Mouse (Mus musculus): Measurements from ENCODE around the gene Pkd1. TPM values are rescaled to one million over a fixed set of nuclear protein-coding genes. Genes with fewer than 3 reads are reported as not detected.

Gene Pkd1
- polyA plus RNA-seq, 1 experiment from 2014 or later: 22.9 TPM

- peak; percentile 84 for ATAC-seq (ENCODE audit: low read depth)
- 7% methylated on average over 4 of the region's 4 CpGs for WGBS
- Histone ChIP-seq H3K27me3 (no peaks in the 10 kb centered on the region), H3K4me1 (replicated peaks) (peaks cover 48% of the 10 kb centered on the region), H3K36me3 (0 out of 2 replicates have a peak, but pooled peaks cover 3% of the 10 kb centered on the region), H3K4me2 (peak overlapping the region; percentile 7), H3K27ac (replicated peaks) (peak overlapping the region; percentile 89), H3K9ac (peak overlapping the region; percentile 22; the same call in 1 of the 2 replicates), H3K4me3 (no peak overlapping the region), H3K9me3 (no peaks in the 10 kb centered on the region)
Measured at GRCm38 (mm10) chr17:24558600-24559099, 9.0 kb downstream of the Pkd1 start.

GRCm38 (mm10) chr17:24559146-24559545, 9.5 kb downstream of the Pkd1 start:
- peak overlapping the region; percentile 22; the same call in 1 of the 2 replicates for H3K9ac ChIP-seq
- 0 out of 2 replicates have a peak, but pooled peaks cover 6% of the 10 kb centered on the region for H3K36me3 ChIP-seq
- peak; percentile 52 for ATAC-seq (ENCODE audit: low read depth)
- no peaks in the 10 kb centered on the region for H3K9me3 ChIP-seq
- H3K27ac ChIP-seq (replicated peaks): peak overlapping the region; percentile 89
- H3K27me3 ChIP-seq: no peaks in the 10 kb centered on the region
- peaks cover 48% of the 10 kb centered on the region for H3K4me1 ChIP-seq (replicated peaks)
- no peak overlapping the region for H3K4me3 ChIP-seq
- 36% methylated on average over 3 of the region's 3 CpGs for WGBS
- peak overlapping the region; percentile 7; the same call in 1 of the 2 replicates for H3K4me2 ChIP-seq

- H3K4me1 ChIP-seq (replicated peaks): peaks cover 45% of the 10 kb centered on the region
- WGBS: 93% methylated on average over 5 of the region's 5 CpGs
- H3K36me3 ChIP-seq: peaks cover 15% of the 10 kb centered on the region; the same call in 1 of the 2 replicates
- no peaks in the 10 kb centered on the region for H3K9me3 ChIP-seq
- no peak for ATAC-seq (ENCODE audit: low read depth)
- no peaks in the 10 kb centered on the region for H3K27me3 ChIP-seq
- no peak overlapping the region for H3K9ac ChIP-seq
- H3K4me3 ChIP-seq: no peak overlapping the region
- no peak overlapping the region for H3K4me2 ChIP-seq
- H3K27ac ChIP-seq (replicated peaks): 0 out of 2 replicates have a peak overlapping the region, but pooled peaks have one; percentile 1
Measured at GRCm38 (mm10) chr17:24560301-24561028, 10.8 kb downstream of the Pkd1 start.

- H3K4me3 ChIP-seq: no peak overlapping the region
- no peak overlapping the region for H3K4me2 ChIP-seq
- H3K27me3 ChIP-seq: no peaks in the 10 kb centered on the region
- 90% methylated on average over 2 of the region's 2 CpGs for WGBS
- H3K4me1 ChIP-seq (replicated peaks): peaks cover 42% of the 10 kb centered on the region
- no peak for ATAC-seq (ENCODE audit: low read depth)
- no peak overlapping the region for H3K27ac ChIP-seq (replicated peaks)
- no peaks in the 10 kb centered on the region for H3K9me3 ChIP-seq
- no peak overlapping the region for H3K9ac ChIP-seq
- H3K36me3 ChIP-seq: peaks cover 23% of the 10 kb centered on the region; the same call in 1 of the 2 replicates
Measured at GRCm38 (mm10) chr17:24561592-24561991, 12.0 kb downstream of the Pkd1 start.

- H3K4me3 ChIP-seq: no peak overlapping the region
- H3K36me3 ChIP-seq: peaks cover 34% of the 10 kb centered on the region
- H3K4me2 ChIP-seq: no peak overlapping the region
- H3K4me1 ChIP-seq (replicated peaks): peaks cover 32% of the 10 kb centered on the region
- H3K27ac ChIP-seq (replicated peaks): no peak overlapping the region
- H3K27me3 ChIP-seq: no peaks in the 10 kb centered on the region
- no peak overlapping the region for H3K9ac ChIP-seq
- WGBS: 86% methylated on average over 5 of the region's 5 CpGs
- no peak for ATAC-seq (ENCODE audit: low read depth)
- no peaks in the 10 kb centered on the region for H3K9me3 ChIP-seq
Measured at GRCm38 (mm10) chr17:24563638-24564037, 14.0 kb downstream of the Pkd1 start.

GRCm38 (mm10) chr17:24564422-24564821, 14.8 kb downstream of the Pkd1 start:
- Histone ChIP-seq H3K27ac (replicated peaks) (no peak overlapping the region), H3K27me3 (no peaks in the 10 kb centered on the region), H3K36me3 (peaks cover 42% of the 10 kb centered on the region), H3K4me3 (no peak overlapping the region), H3K4me2 (no peak overlapping the region), H3K9me3 (no peaks in the 10 kb centered on the region), H3K4me1 (replicated peaks) (peaks cover 25% of the 10 kb centered on the region), H3K9ac (no peak overlapping the region)
- WGBS: 91% methylated on average over 4 of the region's 4 CpGs
- no peak for ATAC-seq (ENCODE audit: low read depth)

- ATAC-seq (ENCODE audit: low read depth): no peak
- Histone ChIP-seq H3K27me3 (no peaks in the 10 kb centered on the region), H3K9me3 (no peaks in the 10 kb centered on the region), H3K9ac (no peak overlapping the region), H3K4me1 (replicated peaks) (peaks cover 21% of the 10 kb centered on the region), H3K4me2 (no peak overlapping the region), H3K36me3 (peaks cover 49% of the 10 kb centered on the region), H3K27ac (replicated peaks) (no peak overlapping the region), H3K4me3 (no peak overlapping the region)
- 92% methylated on average over 3 of the region's 3 CpGs for WGBS
Measured at GRCm38 (mm10) chr17:24565092-24565491, 15.5 kb downstream of the Pkd1 start.

GRCm38 (mm10) chr17:24565792-24566191, 16.2 kb downstream of the Pkd1 start:
- 87% methylated on average over 3 of the region's 3 CpGs for WGBS
- Histone ChIP-seq H3K9ac (no peak overlapping the region), H3K4me2 (no peak overlapping the region), H3K36me3 (peaks cover 56% of the 10 kb centered on the region), H3K4me3 (no peak overlapping the region), H3K27ac (replicated peaks) (no peak overlapping the region), H3K27me3 (no peaks in the 10 kb centered on the region), H3K4me1 (replicated peaks) (peaks cover 14% of the 10 kb centered on the region), H3K9me3 (no peaks in the 10 kb centered on the region)
- ATAC-seq (ENCODE audit: low read depth): 0 out of 2 replicates have a peak, but pooled peaks have one; percentile 8

- Histone ChIP-seq H3K9ac (peak overlapping the region; percentile 22; the same call in 1 of the 2 replicates), H3K4me1 (replicated peaks) (peaks cover 11% of the 10 kb centered on the region), H3K27me3 (no peaks in the 10 kb centered on the region), H3K4me2 (no peak overlapping the region), H3K4me3 (no peak overlapping the region), H3K9me3 (no peaks in the 10 kb centered on the region), H3K27ac (replicated peaks) (peak overlapping the region; percentile 28; the same call in 1 of the 2 replicates), H3K36me3 (peaks cover 70% of the 10 kb centered on the region)
- ATAC-seq (ENCODE audit: low read depth): no peak
- WGBS: 65% methylated on average over 8 of the region's 8 CpGs
Measured at GRCm38 (mm10) chr17:24567034-24567779, 17.6 kb downstream of the Pkd1 start.

- Histone ChIP-seq H3K27me3 (no peaks in the 10 kb centered on the region), H3K9me3 (no peaks in the 10 kb centered on the region), H3K27ac (replicated peaks) (no peak overlapping the region), H3K36me3 (peaks cover 89% of the 10 kb centered on the region), H3K4me3 (no peak overlapping the region), H3K9ac (no peak overlapping the region), H3K4me2 (no peak overlapping the region), H3K4me1 (replicated peaks) (peaks cover 11% of the 10 kb centered on the region)
- ATAC-seq (ENCODE audit: low read depth): no peak
- WGBS: 89% methylated on average over 4 of the region's 4 CpGs
Measured at GRCm38 (mm10) chr17:24569837-24570236, 20.2 kb downstream of the Pkd1 start.

GRCm38 (mm10) chr17:24572651-24573245, 23.1 kb downstream of the Pkd1 start:
- Histone ChIP-seq H3K27me3 (no peaks in the 10 kb centered on the region), H3K4me2 (no peak overlapping the region), H3K9ac (no peak overlapping the region), H3K9me3 (no peaks in the 10 kb centered on the region), H3K36me3 (peaks cover 97% of the 10 kb centered on the region), H3K27ac (replicated peaks) (no peak overlapping the region), H3K4me1 (replicated peaks) (no peaks in the 10 kb centered on the region), H3K4me3 (no peak overlapping the region)
- ATAC-seq (ENCODE audit: low read depth): no peak
- 95% methylated on average over 12 of the region's 12 CpGs for WGBS

- Histone ChIP-seq H3K4me2 (no peak overlapping the region), H3K27me3 (no peaks in the 10 kb centered on the region), H3K9ac (no peak overlapping the region), H3K9me3 (no peaks in the 10 kb centered on the region), H3K27ac (replicated peaks) (no peak overlapping the region), H3K36me3 (peaks cover 98% of the 10 kb centered on the region), H3K4me1 (replicated peaks) (no peaks in the 10 kb centered on the region), H3K4me3 (no peak overlapping the region)
- WGBS: 94% methylated on average over 9 of the region's 9 CpGs
- ATAC-seq (ENCODE audit: low read depth): no peak
Measured at GRCm38 (mm10) chr17:24573811-24574210, 24.2 kb downstream of the Pkd1 start.

Data from neural tube, embryonic 13.5 days (tissue).